Mouse (Mus musculus) heart, embryonic 14.5 days (tissue): ENCODE data around the gene Pds5a. TPM values are rescaled to one million over a fixed set of nuclear protein-coding genes. Genes with fewer than 3 reads are reported as not detected.

ENCODE experiments used
- ATAC-seq: fragments of 200-750 bp; cut with Nextera tagmentation; 2 replicates; pipeline ENCODE4 v1.8.0; 2017; ENCODE audit warnings: low read depth, moderate TSS enrichment; ENCODE audit not compliant: insufficient number of reproducible peaks, insufficient read depth, low FRiP score
- H3K27ac ChIP-seq, 2 experiments: fragments of 200-500 bp in 1 of 2; fragments of 300-500 bp in 1 of 2; sonication (generic) in 1 of 2; replicated peaks in 1 of 2; 2 replicates each; pipeline ENCODE4 v1.5.1; 2012 to 2014; ENCODE audit warnings: low read depth in 2 of 2, low read length in 2 of 2, control low read depth in 1 of 2, mild to moderate bottlenecking in 1 of 2, mixed read lengths in 1 of 2; ENCODE audit not compliant: control insufficient read depth in 1 of 2, insufficient read depth in 1 of 2
- H3K27me3 ChIP-seq: fragments of 300-500 bp; sonication (generic); 2 replicates; pipeline ENCODE4 v1.6.1; 2014; ENCODE audit warnings: mild to moderate bottlenecking, low read length, control low read depth; ENCODE audit not compliant: control insufficient read depth, insufficient read depth
- H3K36me3 ChIP-seq: fragments of 300-500 bp; sonication (generic); 2 replicates; pipeline ENCODE4 v1.6.1; 2014; ENCODE audit warnings: mild to moderate bottlenecking, control low read depth, low read length, mixed read lengths; ENCODE audit not compliant: control insufficient read depth, insufficient read depth
- H3K4me1 ChIP-seq, 2 experiments: fragments of 200-500 bp in 1 of 2; fragments of 300-500 bp in 1 of 2; sonication (generic) in 1 of 2; 2 replicates each; pipeline ENCODE4 v1.6.1; 2012 to 2014; ENCODE audit warnings: low read length in 2 of 2, control low read depth in 1 of 2, mixed read lengths in 1 of 2; ENCODE audit not compliant: control insufficient read depth in 2 of 2, insufficient read depth in 2 of 2
- H3K4me2 ChIP-seq: fragments of 300-500 bp; sonication (generic); 2 replicates; pipeline ENCODE4 v1.6.1; 2014; ENCODE audit warnings: mild to moderate bottlenecking, low read length
- H3K4me3 ChIP-seq, 2 experiments: fragments of 200-500 bp in 1 of 2; fragments of 300-500 bp in 1 of 2; sonication (generic) in 1 of 2; 2 replicates each; pipeline ENCODE4 v1.5.1; 2012 to 2014; ENCODE audit warnings: low read length in 2 of 2, mild to moderate bottlenecking in 2 of 2, control low read depth in 1 of 2, low read depth in 1 of 2, moderate library complexity in 1 of 2; ENCODE audit not compliant: control insufficient read depth in 1 of 2, insufficient read depth in 1 of 2
- H3K9ac ChIP-seq: fragments of 300-500 bp; sonication (generic); 2 replicates; pipeline ENCODE4 v1.6.1; 2014; ENCODE audit warnings: mild to moderate bottlenecking, low read length
- H3K9me3 ChIP-seq: fragments of 300-500 bp; sonication (generic); 2 replicates; pipeline ENCODE4 v1.6.1; 2016; ENCODE audit warnings: low read length, control low read depth; ENCODE audit not compliant: control insufficient read depth
- WGBS: fragments of 180-500 bp; shearing (Covaris S2); extraction: QIAGEN DNeasy Blood & Tissue Kit; methylation state at CpG from one replicate; pipeline ENCODE4 v1.1.7; 2014; 5-methylcytosine and 5-hydroxymethylcytosine counted together
- polyA plus RNA-seq: library from polyadenylated mRNA; unstranded; fragments of >200 nt; fragmentation: Nextera tagmentation; extraction: Ambion mirVana; gene quantifications from 2 replicates; pipeline ENCODE4 v1.2.1, GENCODE M21; 2014

Gene Pds5a
- polyA plus RNA-seq = 55.1 and 56.1 TPM in 2 replicates

DNA sequence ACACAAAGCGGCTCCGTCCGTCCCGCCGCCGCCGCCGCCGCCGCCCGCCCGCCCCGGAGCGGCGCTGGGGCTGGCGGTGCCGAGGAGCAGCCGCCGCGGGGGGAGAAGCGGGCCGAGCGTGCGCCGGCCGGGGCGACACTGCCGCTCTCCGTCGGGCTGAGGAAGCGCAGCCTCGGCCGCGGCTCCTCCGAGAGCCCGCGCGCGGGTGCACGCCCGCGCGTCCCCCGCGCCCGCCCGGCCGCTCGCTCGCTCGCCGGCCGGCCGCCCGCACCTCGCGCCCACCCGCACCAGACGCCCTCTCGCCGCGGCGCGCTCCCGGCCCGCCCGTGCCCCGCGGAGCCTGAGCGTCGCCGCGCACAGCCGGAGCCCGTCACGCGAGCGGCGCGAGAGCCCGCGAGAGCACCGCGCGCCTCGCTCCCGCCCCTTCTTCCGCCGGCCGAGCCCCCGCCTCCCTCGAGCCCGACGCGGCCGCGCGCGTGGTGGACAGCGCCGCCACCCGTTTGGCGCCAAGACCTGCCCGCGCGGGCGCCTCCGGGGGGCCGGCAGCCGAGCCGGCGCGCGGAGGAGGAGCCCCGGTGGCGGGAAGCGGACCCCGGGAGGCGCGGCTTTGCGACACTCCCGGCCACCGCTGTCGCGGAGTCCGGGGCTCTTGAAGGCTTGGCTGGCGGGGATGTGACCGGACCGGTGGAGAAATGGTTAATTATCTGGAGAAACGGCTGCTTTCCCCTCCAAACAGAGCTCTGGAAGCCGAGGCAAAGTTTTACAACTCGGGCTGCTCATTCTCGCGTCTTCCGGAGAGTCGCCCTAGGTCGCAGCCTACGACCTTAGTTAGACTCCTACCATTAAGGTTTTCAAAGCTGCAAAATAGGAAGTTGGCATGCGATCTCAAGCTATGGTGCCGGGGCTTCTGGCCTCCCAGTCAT is at the start of gene Pds5a:
TSS of gene Pds5a (minus strand) at position 438 of the 923 bp plus-strand sequence.
- no peaks in the 10 kb centered on the region for H3K9me3 ChIP-seq
- ATAC-seq = peak; percentile 87
- peak within 1 kb of the TSS; percentile 98 for H3K9ac ChIP-seq
- peak within 1 kb of the TSS; percentile 95 to 99 for H3K27ac ChIP-seq
- H3K4me2 ChIP-seq = peak within 1 kb of the TSS; percentile 75
- H3K27me3 ChIP-seq = no peaks in the 10 kb centered on the region
- H3K4me3 ChIP-seq = peak within 1 kb of the TSS; percentile 99 to 100
- peaks cover 0 to 10% of the 10 kb centered on the region in 2 experiments; a peak in 2 of 4 replicates for H3K4me1 ChIP-seq
- under 1% methylated on average over 113 of the region's 140 CpGs for WGBS
- peaks cover 22% of the 10 kb centered on the region for H3K36me3 ChIP-seq

DNA sequence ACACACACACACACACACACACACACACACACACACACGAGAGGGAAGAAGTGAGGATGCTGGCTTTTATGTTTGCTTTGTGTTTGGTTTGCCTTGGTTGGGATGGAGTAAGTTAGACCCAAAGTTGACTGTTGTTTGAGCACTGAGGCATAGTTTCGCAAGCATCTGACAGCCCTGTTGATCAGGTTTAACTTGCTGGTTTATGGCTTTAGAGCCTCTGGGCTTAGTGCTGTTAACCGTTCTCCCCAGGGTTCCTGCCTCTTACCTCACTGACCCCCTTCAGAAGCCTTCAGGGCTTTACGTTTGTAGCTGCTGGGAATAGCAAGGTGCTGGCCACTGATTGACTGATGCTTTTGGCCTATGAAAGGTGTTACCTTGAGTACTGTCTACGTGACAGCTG is 48.8 kb upstream of the Pds5a start:
- Histone ChIP-seq H3K27me3 (no peaks in the 10 kb centered on the region), H3K9me3 (no peaks in the 10 kb centered on the region), H3K27ac (no peak overlapping the region), H3K4me2 (no peak overlapping the region), H3K36me3 (no peaks in the 10 kb centered on the region), H3K4me1 (no peaks in the 10 kb centered on the region; a peak in 1 of 4 replicates), H3K9ac (no peak overlapping the region), H3K4me3 (no peak overlapping the region)
- WGBS = 77% methylated on average over 5 of the region's 5 CpGs
- no peak for ATAC-seq

DNA sequence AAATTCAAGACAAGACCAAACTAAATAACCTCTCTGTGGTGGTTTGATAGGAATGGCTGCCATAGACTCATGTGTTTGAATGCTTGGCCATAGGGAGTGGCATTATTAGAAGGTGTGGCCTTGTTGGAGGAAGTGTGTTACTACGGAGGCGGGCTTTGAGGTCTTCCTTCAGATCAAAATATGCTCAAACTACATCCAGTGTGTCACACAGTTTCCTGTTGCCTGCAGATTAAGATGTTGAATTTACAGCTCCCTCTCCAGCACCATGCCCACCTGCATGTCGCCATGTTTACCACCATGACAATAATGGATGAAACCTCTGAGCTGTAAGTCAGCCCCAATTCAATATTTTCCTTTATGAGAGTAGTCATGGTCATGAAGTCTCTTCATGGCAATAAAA is 41.3 kb upstream of the Pds5a start:
- Histone ChIP-seq H3K36me3 (no peaks in the 10 kb centered on the region), H3K9me3 (0 out of 2 replicates have a peak, but pooled peaks cover 2% of the 10 kb centered on the region), H3K4me3 (no peak overlapping the region), H3K9ac (no peak overlapping the region), H3K4me1 (no peaks in the 10 kb centered on the region), H3K4me2 (no peak overlapping the region), H3K27me3 (no peaks in the 10 kb centered on the region), H3K27ac (no peak overlapping the region)
- no peak for ATAC-seq
- WGBS = 86% methylated on average over 3 of the region's 3 CpGs

DNA sequence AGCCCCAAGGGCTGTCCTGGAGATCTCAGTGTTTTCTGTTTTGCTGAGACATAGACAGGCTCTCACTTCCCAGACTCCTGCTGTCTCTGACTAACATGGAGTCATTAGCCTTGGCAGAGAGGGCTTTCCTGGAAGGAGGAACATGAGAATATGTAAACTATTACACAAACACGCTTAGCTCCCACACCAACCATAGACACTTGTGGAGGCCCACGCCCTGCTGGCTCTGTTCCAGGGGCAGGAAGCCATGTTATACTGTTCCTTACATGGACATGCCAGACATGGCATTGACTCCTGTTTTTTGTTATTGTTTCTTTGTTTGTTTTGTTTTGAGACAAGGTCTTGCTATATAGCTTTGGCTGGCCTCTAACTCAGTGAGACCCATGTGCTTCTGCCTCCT is 37.5 kb upstream of the Pds5a start:
- H3K36me3 ChIP-seq = no peaks in the 10 kb centered on the region
- H3K4me2 ChIP-seq = no peak overlapping the region
- H3K4me3 ChIP-seq = no peak overlapping the region
- no peak for ATAC-seq
- no peak overlapping the region for H3K9ac ChIP-seq
- no peaks in the 10 kb centered on the region for H3K27me3 ChIP-seq
- H3K27ac ChIP-seq = no peak overlapping the region
- H3K4me1 ChIP-seq = peaks cover 7 to 13% of the 10 kb centered on the region in 2 experiments
- 0 out of 2 replicates have a peak, but pooled peaks cover 2% of the 10 kb centered on the region for H3K9me3 ChIP-seq
- 70% methylated on average over 2 of the region's 2 CpGs for WGBS

- peak; percentile 90 for ATAC-seq
- no peak overlapping the region for H3K4me3 ChIP-seq
- no peaks in the 10 kb centered on the region for H3K27me3 ChIP-seq
- WGBS = 29% methylated on average over 9 of the region's 9 CpGs
- 0 out of 2 replicates have a peak, but pooled peaks cover 2% of the 10 kb centered on the region for H3K9me3 ChIP-seq
- no peaks in the 10 kb centered on the region for H3K36me3 ChIP-seq
- H3K4me1 ChIP-seq = peaks cover 7 to 13% of the 10 kb centered on the region in 2 experiments
- H3K27ac ChIP-seq = peak overlapping the region; percentile 61 to 74
- H3K9ac ChIP-seq = no peak overlapping the region
- no peak overlapping the region for H3K4me2 ChIP-seq
Observed at GRCm38 (mm10) chr5:65731173-65732007, 33.3 kb upstream of the Pds5a start.

- no peaks in the 10 kb centered on the region for H3K36me3 ChIP-seq
- peak overlapping the region; percentile 84 to 85 for H3K27ac ChIP-seq
- peaks cover 0 to 2% of the 10 kb centered on the region in 2 experiments; a peak in 1 of 4 replicates for H3K4me1 ChIP-seq
- peak overlapping the region; percentile 40 to 45 for H3K4me3 ChIP-seq
- H3K9ac ChIP-seq = peak overlapping the region; percentile 60
- peak; percentile 79 for ATAC-seq
- H3K4me2 ChIP-seq = peak overlapping the region; percentile 68
- WGBS = under 1% methylated on average over 23 of the region's 23 CpGs
- H3K9me3 ChIP-seq = no peaks in the 10 kb centered on the region
- no peaks in the 10 kb centered on the region for H3K27me3 ChIP-seq
Observed at GRCm38 (mm10) chr5:65724311-65725054, 26.4 kb upstream of the Pds5a start.

DNA sequence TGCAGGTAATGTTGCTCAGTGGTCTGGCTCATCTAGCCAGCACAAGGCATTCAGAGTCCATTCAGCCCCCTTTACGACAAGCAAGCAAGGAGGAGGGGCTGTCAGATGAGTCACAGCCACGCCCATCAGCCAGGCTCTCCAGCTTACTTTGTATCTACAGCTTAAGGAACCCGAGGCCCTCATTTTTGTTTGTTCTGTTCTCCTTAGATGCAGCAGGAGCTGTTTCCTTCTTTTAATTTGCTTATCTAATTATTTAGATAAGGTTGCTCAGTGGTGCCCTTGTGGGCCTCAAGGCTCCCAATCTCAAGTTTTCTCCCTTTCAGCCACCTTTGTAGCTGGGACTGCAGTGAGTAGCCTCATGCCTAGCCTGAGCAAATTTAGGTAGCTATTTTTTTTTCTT is 20.3 kb upstream of the Pds5a start:
- Histone ChIP-seq H3K27me3 (no peaks in the 10 kb centered on the region), H3K4me2 (no peak overlapping the region), H3K9ac (no peak overlapping the region), H3K4me3 (no peak overlapping the region), H3K36me3 (no peaks in the 10 kb centered on the region), H3K4me1 (peaks cover 2 to 5% of the 10 kb centered on the region in 2 experiments; a peak in 3 of 4 replicates), H3K9me3 (no peaks in the 10 kb centered on the region), H3K27ac (0 out of 4 replicates have a peak overlapping the region, but pooled peaks have one; percentile 3 to 67)
- no peak for ATAC-seq
- 16% methylated on average over 3 of the region's 3 CpGs for WGBS
